Mouse (Mus musculus) testis, postnatal 14 days (tissue): ENCODE results near the gene Lrrc9.
A peak's percentile ranks its signal among the peaks of the same experiment; 100 is the strongest.

Experiments
- DNase-seq: peaks from one replicate; pipeline ENCODE4 v3.0.0; 2021; ENCODE audit warnings: low spot score

Lrrc9 gene

GRCm38 (mm10) chr12:72476773-72477450 lies 35.2 kb downstream of the Lrrc9 start:
- DNase-seq, result no peak

GRCm38 (mm10) chr12:72482226-72482625 lies 40.6 kb downstream of the Lrrc9 start:
- no peak for DNase-seq

GRCm38 (mm10) chr12:72484872-72485271 lies 43.2 kb downstream of the Lrrc9 start:
- DNase-seq, result no peak

GRCm38 (mm10) chr12:72487498-72487897 lies 45.8 kb downstream of the Lrrc9 start:
- no peak for DNase-seq

- no peak for DNase-seq
These were observed 48.3 kb downstream of the Lrrc9 start for GRCm38 (mm10) chr12:72489995-72490394.

- DNase-seq, result no peak
These were observed 49.5 kb downstream of the Lrrc9 start for GRCm38 (mm10) chr12:72491063-72491719.

- no peak for DNase-seq
These were observed 55.4 kb downstream of the Lrrc9 start for GRCm38 (mm10) chr12:72496866-72497600.

- no peak for DNase-seq
These were observed 67.9 kb downstream of the Lrrc9 start for GRCm38 (mm10) chr12:72509606-72510005.

- no peak for DNase-seq
These were observed 73.8 kb downstream of the Lrrc9 start for GRCm38 (mm10) chr12:72515446-72515845.

- no peak for DNase-seq
These were observed 76.6 kb downstream of the Lrrc9 start for GRCm38 (mm10) chr12:72518114-72518728.

GRCm38 (mm10) chr12:72519352-72519751 lies 77.7 kb downstream of the Lrrc9 start:
- DNase-seq, result no peak

GRCm38 (mm10) chr12:72519855-72520254 lies 78.2 kb downstream of the Lrrc9 start:
- DNase-seq, result no peak

- DNase-seq, result peak; percentile 29
These were observed 79.0 kb downstream of the Lrrc9 start for GRCm38 (mm10) chr12:72520645-72521044.

GRCm38 (mm10) chr12:72525588-72525987 lies 83.9 kb downstream of the Lrrc9 start:
- no peak for DNase-seq

GRCm38 (mm10) chr12:72532303-72532702 lies 90.6 kb downstream of the Lrrc9 start:
- no peak for DNase-seq

GRCm38 (mm10) chr12:72533986-72534385 lies 92.3 kb downstream of the Lrrc9 start:
- DNase-seq, result no peak

GRCm38 (mm10) chr12:72535599-72535998 lies 93.9 kb downstream of the Lrrc9 start:
- no peak for DNase-seq

- peak; percentile 96 for DNase-seq
These were observed 94.4 kb downstream of the Lrrc9 start, which contains the start of gene Pcnx4 for GRCm38 (mm10) chr12:72536021-72536597. Pcnx4 (plus strand) TSS chr12:72536383.

GRCm38 (mm10) chr12:72538571-72538970 lies 96.9 kb downstream of the Lrrc9 start:
- DNase-seq, result no peak

- no peak for DNase-seq
These were observed 112.7 kb downstream of the Lrrc9 start for GRCm38 (mm10) chr12:72554347-72554746.

- no peak for DNase-seq
These were observed 122.7 kb downstream of the Lrrc9 start for GRCm38 (mm10) chr12:72564281-72564795.
